Mouse (Mus musculus) testis, postnatal 10 days (tissue): ENCODE measurements around the gene Kiss1.

Source experiments
- DNase-seq: peaks from one replicate; pipeline ENCODE4 v3.0.0; 2021; ENCODE audit warnings: low spot score

The Kiss1 gene

GRCm38 (mm10) chr1:133362103-133362502 lies 40.4 kb downstream of the Kiss1 start:
- no peak for DNase-seq

GRCm38 (mm10) chr1:133363276-133364021 lies 41.8 kb downstream of the Kiss1 start, which contains the start of gene Etnk2:
Gene Etnk2 (plus strand): TSS chr1:133363572.
- DNase-seq = peak; percentile 95

- DNase-seq = no peak
Measured at GRCm38 (mm10) chr1:133364022-133364630, 42.5 kb downstream of the Kiss1 start.

- DNase-seq = no peak
Measured at GRCm38 (mm10) chr1:133364890-133365289, 43.2 kb downstream of the Kiss1 start.

- no peak for DNase-seq
Measured at GRCm38 (mm10) chr1:133366951-133367605, 45.4 kb downstream of the Kiss1 start.

- DNase-seq = peak; percentile 79
Measured at GRCm38 (mm10) chr1:133367606-133368488, 46.2 kb downstream of the Kiss1 start.

GRCm38 (mm10) chr1:133368644-133369043 lies 47.0 kb downstream of the Kiss1 start:
- peak; percentile 74 for DNase-seq

- no peak for DNase-seq
Measured at GRCm38 (mm10) chr1:133370352-133370751, 48.7 kb downstream of the Kiss1 start.

GRCm38 (mm10) chr1:133371431-133371830 lies 49.8 kb downstream of the Kiss1 start:
- no peak for DNase-seq

GRCm38 (mm10) chr1:133372113-133372512 lies 50.4 kb downstream of the Kiss1 start:
- DNase-seq = no peak

- DNase-seq = no peak
Measured at GRCm38 (mm10) chr1:133375696-133376346, 54.1 kb downstream of the Kiss1 start.

- DNase-seq = peak; percentile 43
Measured at GRCm38 (mm10) chr1:133377547-133377946, 55.9 kb downstream of the Kiss1 start.
